Mouse (Mus musculus) midbrain, embryonic 10.5 days (tissue): ENCODE measurements at regions not wholly inside any gene's neighbourhood (a gene's known extent, or its start where the extent isn't known, plus 50 kb on each side); places are given as distances from the start of the nearest gene placed in this dataset.
A peak's percentile ranks its signal among the peaks of the same experiment; 100 is the strongest.

Source experiments
- DNase-seq: peaks from one replicate; pipeline ENCODE4 v3.0.0-alpha.2; 2017; ENCODE audit warnings: low spot score
- H3K27ac ChIP-seq: fragments of 300-500 bp; sonication (generic); replicated peaks from 2 replicates; pipeline ENCODE4 v1.5.1; 2016; ENCODE audit warnings: mild to moderate bottlenecking
- H3K27me3 ChIP-seq: fragments of 300-500 bp; sonication (generic); 2 replicates; pipeline ENCODE4 v1.6.1; 2016; ENCODE audit warnings: low read depth, mild to moderate bottlenecking; ENCODE audit not compliant: poor library complexity, severe bottlenecking
- H3K36me3 ChIP-seq: fragments of 300-500 bp; sonication (generic); 2 replicates; pipeline ENCODE4 v1.6.1; 2016; ENCODE audit warnings: mild to moderate bottlenecking, moderate library complexity
- H3K4me1 ChIP-seq: fragments of 300-500 bp; sonication (generic); 2 replicates; pipeline ENCODE4 v1.6.1; 2016
- H3K4me3 ChIP-seq: fragments of 300-500 bp; sonication (generic); 2 replicates; pipeline ENCODE4 v1.5.1; 2016; ENCODE audit warnings: mild to moderate bottlenecking, moderate library complexity
- H3K9me3 ChIP-seq: fragments of 300-500 bp; sonication (generic); replicated peaks from 2 replicates; pipeline ENCODE4 v1.6.1; 2016; ENCODE audit warnings: mild to moderate bottlenecking
- WGBS: fragments of 180-500 bp; shearing (Covaris S2); methylation state at CpG from one replicate; pipeline ENCODE4 v1.1.7; 2016; 5-methylcytosine and 5-hydroxymethylcytosine counted together

DNA sequence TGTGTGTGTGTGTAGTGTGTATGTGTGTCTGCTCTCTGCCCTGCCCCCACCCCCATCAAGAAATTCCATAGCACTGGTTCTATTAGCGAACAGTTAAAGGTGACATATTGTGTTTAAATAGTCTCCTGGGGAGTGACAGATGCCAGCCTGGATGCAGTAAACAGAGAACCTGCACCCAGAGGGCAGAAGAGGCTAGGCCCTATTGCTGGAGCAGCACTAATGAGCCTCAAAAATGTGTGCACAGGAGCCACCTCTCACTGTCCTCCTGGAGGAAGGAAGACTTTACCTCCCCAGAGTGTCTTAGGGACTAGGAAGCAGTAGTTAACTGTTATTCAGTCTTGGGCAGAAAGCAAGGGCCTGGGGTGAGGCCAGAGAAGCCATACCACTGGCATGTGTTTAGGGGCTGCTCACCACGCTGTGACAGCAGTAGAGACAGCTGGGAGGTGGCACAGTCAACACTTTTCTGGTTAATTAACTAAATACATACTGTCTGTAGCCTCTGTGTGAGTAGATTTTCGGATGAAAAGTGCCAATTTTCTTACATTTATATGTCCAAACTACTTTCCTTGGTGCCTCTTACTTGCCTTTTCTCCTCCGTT is 155.5 kb upstream of the Vstm2b start:
- H3K27me3 ChIP-seq = no peaks in the 10 kb centered on the region
- no peaks in the 10 kb centered on the region for H3K4me1 ChIP-seq
- 69% methylated on average over 4 of the region's 4 CpGs for WGBS
- H3K4me3 ChIP-seq = no peak overlapping the region
- H3K9me3 ChIP-seq = no peaks in the 10 kb centered on the region
- H3K27ac ChIP-seq = no peak overlapping the region
- no peak for DNase-seq
- no peaks in the 10 kb centered on the region for H3K36me3 ChIP-seq

- no peak for DNase-seq
- Histone ChIP-seq H3K4me1 (no peaks in the 10 kb centered on the region), H3K4me3 (no peak overlapping the region), H3K27me3 (no peaks in the 10 kb centered on the region), H3K9me3 (no peaks in the 10 kb centered on the region), H3K27ac (no peak overlapping the region), H3K36me3 (no peaks in the 10 kb centered on the region)
- 79% methylated on average over 2 of the region's 2 CpGs for WGBS
Measured at GRCm38 (mm10) chr7:40751779-40752178, 146.3 kb upstream of the Vstm2b start.

GRCm38 (mm10) chr7:40752195-40752594 is 145.9 kb upstream of the Vstm2b start:
- Histone ChIP-seq H3K27me3 (no peaks in the 10 kb centered on the region), H3K27ac (no peak overlapping the region), H3K36me3 (no peaks in the 10 kb centered on the region), H3K4me1 (no peaks in the 10 kb centered on the region), H3K4me3 (no peak overlapping the region), H3K9me3 (no peaks in the 10 kb centered on the region)
- WGBS = 75% methylated on average over 3 of the region's 3 CpGs
- DNase-seq = no peak

DNA sequence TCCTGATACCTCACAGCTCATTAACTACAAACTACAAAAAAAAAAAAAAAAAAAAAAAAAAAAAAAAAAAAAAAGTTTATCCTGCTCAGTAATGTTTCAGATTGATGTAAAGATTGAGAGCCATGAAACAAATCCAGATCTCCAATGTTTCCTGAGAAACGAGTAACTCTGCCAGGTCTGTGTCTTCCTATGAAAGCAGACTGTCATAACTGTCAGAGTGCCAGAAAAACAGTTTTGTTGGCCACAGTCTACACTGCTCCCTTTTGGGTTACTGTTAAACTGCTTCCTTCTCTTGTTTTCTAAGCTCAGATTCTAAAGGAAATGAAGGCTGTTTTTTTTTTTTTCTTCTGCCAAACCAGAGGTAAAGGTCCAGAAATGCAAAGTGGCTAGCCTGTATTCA is 144.6 kb upstream of the Vstm2b start:
- no peak for DNase-seq
- WGBS = 91% methylated on average over 1 of the region's 1 CpGs
- Histone ChIP-seq H3K9me3 (no peaks in the 10 kb centered on the region), H3K4me3 (no peak overlapping the region), H3K36me3 (no peaks in the 10 kb centered on the region), H3K27me3 (no peaks in the 10 kb centered on the region), H3K4me1 (no peaks in the 10 kb centered on the region), H3K27ac (no peak overlapping the region)

GRCm38 (mm10) chr7:40762520-40762919 is 135.6 kb upstream of the Vstm2b start:
- 32% methylated on average over 5 of the region's 5 CpGs for WGBS
- Histone ChIP-seq H3K36me3 (no peaks in the 10 kb centered on the region), H3K4me3 (no peak overlapping the region), H3K9me3 (no peaks in the 10 kb centered on the region), H3K4me1 (no peaks in the 10 kb centered on the region), H3K27me3 (no peaks in the 10 kb centered on the region), H3K27ac (no peak overlapping the region)
- DNase-seq = peak; percentile 13

GRCm38 (mm10) chr7:40766142-40766541 is 132.0 kb upstream of the Vstm2b start:
- no peaks in the 10 kb centered on the region for H3K36me3 ChIP-seq
- DNase-seq = no peak
- H3K4me3 ChIP-seq = no peak overlapping the region
- H3K27me3 ChIP-seq = no peaks in the 10 kb centered on the region
- H3K27ac ChIP-seq = no peak overlapping the region
- H3K9me3 ChIP-seq = no peaks in the 10 kb centered on the region
- 48% methylated on average over 3 of the region's 3 CpGs for WGBS
- no peaks in the 10 kb centered on the region for H3K4me1 ChIP-seq

DNA sequence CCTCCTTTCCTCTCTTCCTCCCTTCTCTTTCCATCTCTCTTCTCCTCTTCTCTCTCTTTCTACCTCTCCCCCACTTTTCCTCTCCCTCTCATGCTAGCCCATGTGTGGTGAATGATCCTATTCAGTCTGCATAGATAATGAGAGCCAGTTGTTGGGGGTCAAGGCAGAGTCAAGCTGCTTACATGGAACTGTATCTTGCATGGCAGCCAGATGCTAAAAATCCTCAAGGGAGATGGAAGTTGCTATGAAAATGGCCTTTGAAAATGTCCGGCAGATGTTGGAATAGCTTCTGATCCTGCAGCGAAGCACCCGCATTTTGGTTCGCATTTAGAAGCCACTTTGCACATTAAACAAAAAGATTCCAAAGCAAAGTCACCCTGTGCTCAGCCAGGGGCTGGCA is 121.9 kb upstream of the Vstm2b start:
- 24% methylated on average over 4 of the region's 4 CpGs for WGBS

DNA sequence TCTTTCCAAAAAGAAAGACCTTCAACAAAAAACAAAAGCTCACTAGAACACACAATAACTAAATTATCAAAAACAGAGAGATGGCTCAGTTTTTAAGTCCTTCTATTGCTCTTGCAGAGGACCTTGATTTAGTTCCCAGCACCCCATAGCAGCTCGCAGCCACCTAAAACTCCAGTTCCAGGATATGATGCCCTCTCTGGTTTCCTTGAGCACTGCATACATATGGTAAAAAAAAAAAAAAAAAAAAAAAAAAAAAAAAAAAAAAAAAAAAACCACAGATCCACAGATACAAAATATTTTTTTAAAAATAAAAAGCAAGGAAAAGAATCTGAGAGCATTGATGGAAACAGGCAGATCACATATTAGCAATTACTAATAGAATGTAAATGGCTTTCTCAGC is 113.2 kb upstream of the Vstm2b start:
- H3K36me3 ChIP-seq = no peaks in the 10 kb centered on the region
- H3K9me3 ChIP-seq = no peaks in the 10 kb centered on the region
- H3K27ac ChIP-seq = no peak overlapping the region
- WGBS = 95% methylated on average over 1 of the region's 1 CpGs
- H3K27me3 ChIP-seq = no peaks in the 10 kb centered on the region
- no peaks in the 10 kb centered on the region for H3K4me1 ChIP-seq
- no peak for DNase-seq
- no peak overlapping the region for H3K4me3 ChIP-seq

More for the DNA sequence above, 121.9 kb upstream of the Vstm2b start:
- H3K27ac ChIP-seq = no peak overlapping the region
- H3K9me3 ChIP-seq = no peaks in the 10 kb centered on the region
- H3K4me3 ChIP-seq = no peak overlapping the region
- no peak for DNase-seq
- H3K36me3 ChIP-seq = no peaks in the 10 kb centered on the region
- H3K4me1 ChIP-seq = peaks cover 11% of the 10 kb centered on the region
- no peaks in the 10 kb centered on the region for H3K27me3 ChIP-seq

DNA sequence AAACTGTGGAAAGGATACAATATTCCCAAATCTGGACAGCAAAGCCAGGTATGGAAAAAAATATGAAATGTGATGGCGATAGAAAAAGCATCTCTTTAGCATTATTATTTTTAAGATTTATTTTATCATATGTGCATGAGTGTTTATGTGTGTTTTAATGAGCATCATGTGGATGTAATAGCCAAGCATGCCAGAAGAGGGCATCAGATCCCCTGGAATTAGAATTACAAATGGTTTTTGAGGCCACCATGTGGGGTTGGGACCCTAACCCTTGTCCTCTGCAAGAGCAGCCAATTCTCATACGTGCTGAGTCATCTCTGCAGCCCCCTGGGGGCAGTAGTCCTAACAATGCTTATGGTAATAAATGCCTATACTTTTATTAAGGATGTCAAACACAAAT is 111.4 kb upstream of the Vstm2b start:
- 85% methylated on average over 2 of the region's 2 CpGs for WGBS
- Histone ChIP-seq H3K27me3 (no peaks in the 10 kb centered on the region), H3K27ac (no peak overlapping the region), H3K36me3 (no peaks in the 10 kb centered on the region), H3K4me3 (no peak overlapping the region), H3K4me1 (no peaks in the 10 kb centered on the region), H3K9me3 (no peaks in the 10 kb centered on the region)
- no peak for DNase-seq

- 94% methylated on average over 2 of the region's 2 CpGs for WGBS
- H3K4me1 ChIP-seq = no peaks in the 10 kb centered on the region
- no peak for DNase-seq
- H3K36me3 ChIP-seq = no peaks in the 10 kb centered on the region
- H3K27ac ChIP-seq = no peak overlapping the region
- H3K27me3 ChIP-seq = no peaks in the 10 kb centered on the region
- H3K4me3 ChIP-seq = no peak overlapping the region
- no peaks in the 10 kb centered on the region for H3K9me3 ChIP-seq
Measured at GRCm38 (mm10) chr7:40788486-40788885, 109.6 kb upstream of the Vstm2b start.

- H3K27me3 ChIP-seq = no peaks in the 10 kb centered on the region
- no peak overlapping the region for H3K27ac ChIP-seq
- no peaks in the 10 kb centered on the region for H3K4me1 ChIP-seq
- no peaks in the 10 kb centered on the region for H3K36me3 ChIP-seq
- no peak for DNase-seq
- no peaks in the 10 kb centered on the region for H3K9me3 ChIP-seq
- 92% methylated on average over 11 of the region's 11 CpGs for WGBS
- no peak overlapping the region for H3K4me3 ChIP-seq
Measured at GRCm38 (mm10) chr7:40794458-40795207, 103.5 kb upstream of the Vstm2b start.

GRCm38 (mm10) chr7:40799794-40800193 is 98.3 kb upstream of the Vstm2b start:
- Histone ChIP-seq H3K4me3 (no peak overlapping the region), H3K36me3 (no peaks in the 10 kb centered on the region), H3K27me3 (no peaks in the 10 kb centered on the region), H3K27ac (no peak overlapping the region), H3K4me1 (no peaks in the 10 kb centered on the region), H3K9me3 (no peaks in the 10 kb centered on the region)
- no peak for DNase-seq
- 65% methylated on average over 7 of the region's 7 CpGs for WGBS

GRCm38 (mm10) chr7:40801291-40801690 is 96.8 kb upstream of the Vstm2b start:
- 58% methylated on average over 2 of the region's 2 CpGs for WGBS
- Histone ChIP-seq H3K4me3 (no peak overlapping the region), H3K27me3 (no peaks in the 10 kb centered on the region), H3K27ac (no peak overlapping the region), H3K9me3 (no peaks in the 10 kb centered on the region), H3K36me3 (no peaks in the 10 kb centered on the region), H3K4me1 (no peaks in the 10 kb centered on the region)
- DNase-seq = no peak
